Mouse (Mus musculus) olfactory bulb, adult 2 months (tissue): Measurements from ENCODE around the gene Tbc1d4.

ENCODE experiments used
- CTCF ChIP-seq: fragments of 200-500 bp; IDR thresholded peaks from 2 replicates; pipeline ENCODE4 v1.5.1; 2012; ENCODE audit warnings: low read depth, mild to moderate bottlenecking, low read length, moderate library complexity; ENCODE audit not compliant: insufficient read depth
- POLR2A ChIP-seq: fragments of 200-500 bp; IDR thresholded peaks from 2 replicates; pipeline ENCODE4 v1.6.1; 2012; ENCODE audit warnings: mild to moderate bottlenecking, low read depth, low read length, moderate library complexity; ENCODE audit not compliant: insufficient read depth

DNA sequence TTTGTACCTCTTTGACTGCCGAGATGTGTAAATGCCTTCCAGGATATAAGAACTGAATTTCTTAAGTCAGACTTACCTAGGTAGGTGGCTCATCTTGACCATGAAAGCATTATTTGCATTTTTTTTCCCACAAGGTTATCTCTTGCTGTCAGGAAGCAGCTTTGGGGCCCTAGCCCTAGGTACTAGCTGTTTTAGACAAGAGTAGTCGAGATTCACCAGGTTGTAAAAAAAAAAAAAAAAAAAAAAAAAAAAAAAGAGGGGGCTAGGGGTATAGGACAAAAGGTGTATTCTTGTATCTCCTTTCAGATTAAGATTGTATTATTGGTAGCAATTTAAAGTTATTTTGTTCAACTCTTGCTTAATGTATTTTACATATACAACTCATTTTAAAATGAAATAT lies 21.6 kb upstream of the Tbc1d4 start:
- no peak for TF ChIP-seq CTCF
- TF ChIP-seq POLR2A: no peak
